Mouse (Mus musculus) erythroblast, embryonic 14.5 days (primary cell): Measurements from ENCODE around the gene Smim27. TPM values are rescaled to one million over a fixed set of nuclear protein-coding genes. Genes with fewer than 3 reads are reported as not detected.

ENCODE experiments used
- H3K27me3 ChIP-seq: 2 replicates; pipeline ENCODE4 v1.6.1; 2012; ENCODE audit warnings: inconsistent platforms; ENCODE audit not compliant: control insufficient read depth
- H3K36me3 ChIP-seq: 2 replicates; pipeline ENCODE4 v1.6.1; 2012; ENCODE audit warnings: mild to moderate bottlenecking, inconsistent platforms; ENCODE audit not compliant: control insufficient read depth
- H3K4me1 ChIP-seq: 2 replicates; pipeline ENCODE4 v1.6.1; 2012; ENCODE audit warnings: inconsistent platforms; ENCODE audit not compliant: control insufficient read depth
- H3K4me3 ChIP-seq: replicated peaks from 2 replicates; pipeline ENCODE3; 2012; ENCODE audit warnings: moderate library complexity, mild to moderate bottlenecking, inconsistent platforms
- H3K9me3 ChIP-seq: 2 replicates; pipeline ENCODE4 v1.6.1; 2012; ENCODE audit warnings: low read length, inconsistent platforms, mixed read lengths; ENCODE audit not compliant: control insufficient read depth
- GATA1 ChIP-seq: IDR thresholded peaks from 2 replicates; pipeline ENCODE4 v1.6.1; 2012; ENCODE audit warnings: low read length, inconsistent platforms, mixed read lengths
- TAL1 ChIP-seq: IDR thresholded peaks from 3 replicates; pipeline ENCODE4 v1.6.1; 2012; ENCODE audit warnings: low read length, inconsistent platforms, mixed read lengths
- polyA plus RNA-seq: library from polyadenylated mRNA; stranded (reverse); fragments of >175 nt; gene quantifications from 2 replicates; pipeline ENCODE4 v1.2.3, GENCODE M21; 2012

Smim27 gene
- polyA plus RNA-seq, 1 experiment = 3.5 TPM

DNA sequence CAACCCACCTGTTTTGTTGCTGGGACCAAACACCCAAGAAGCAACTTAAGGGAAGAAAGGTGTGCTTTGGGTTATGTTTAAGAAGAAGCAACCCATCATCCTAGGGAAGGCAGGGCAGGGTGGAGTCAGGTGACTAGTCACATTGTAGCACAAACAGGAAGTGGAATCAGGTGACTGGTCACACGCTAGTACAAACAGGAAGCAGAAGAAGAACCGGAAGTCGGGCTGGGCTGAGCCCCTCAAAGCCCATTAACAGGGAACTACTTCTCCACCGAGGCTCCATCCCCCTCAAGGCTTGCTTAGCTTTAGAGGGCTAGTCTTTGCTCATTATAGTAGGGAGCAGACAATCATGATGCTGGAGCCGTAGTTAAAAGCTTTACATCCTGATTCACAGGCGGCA is 43.6 kb downstream of the Smim27 start:
- Histone ChIP-seq H3K36me3 (no peaks in the 10 kb centered on the region), H3K9me3 (no peaks in the 10 kb centered on the region), H3K27me3 (no peaks in the 10 kb centered on the region), H3K4me3 (no peak overlapping the region), H3K4me1 (peaks cover 3% of the 10 kb centered on the region; the same call in 1 of the 2 replicates)
- no peak for TF ChIP-seq GATA1
- TF ChIP-seq TAL1 = no peak

DNA sequence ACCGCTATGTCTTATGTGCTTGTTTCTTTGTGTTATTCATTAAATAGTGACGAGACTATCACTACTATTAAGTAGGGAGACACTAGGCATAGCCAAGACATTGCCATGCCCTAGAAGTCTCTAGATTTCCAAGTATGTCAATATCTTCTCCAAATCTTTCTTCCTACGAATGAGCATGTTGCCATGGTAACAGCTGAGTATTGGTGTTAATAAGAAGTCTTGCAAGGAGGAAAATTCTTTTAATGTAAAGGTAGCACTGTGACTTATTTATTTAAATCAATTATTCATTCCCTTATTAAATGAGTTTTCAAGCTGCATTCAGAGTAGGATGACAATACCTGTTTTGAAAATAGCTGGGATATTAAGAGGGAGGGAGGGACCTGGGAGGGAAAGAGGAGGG is 48.0 kb downstream of the Smim27 start:
- no peaks in the 10 kb centered on the region for H3K27me3 ChIP-seq
- no peaks in the 10 kb centered on the region for H3K36me3 ChIP-seq
- no peak for TF ChIP-seq GATA1
- TF ChIP-seq TAL1 = no peak
- H3K4me3 ChIP-seq = no peak overlapping the region
- H3K9me3 ChIP-seq = no peaks in the 10 kb centered on the region
- H3K4me1 ChIP-seq = peaks cover 2% of the 10 kb centered on the region; the same call in 1 of the 2 replicates

Other genes starting within 250 kb of the Smim27 start
- gene Aco1, start 126.5 kb upstream of the Smim27 start, polyA plus RNA-seq = 0.08 and 0.10 TPM in 2 replicates
- gene Ddx58, start 29.8 kb upstream of the Smim27 start, polyA plus RNA-seq = 0.01 TPM in 1 of 2 replicates, not detected in the other
- 0.28 and 0.29 TPM in 2 replicates for gene Topors, start 271 bp downstream of the Smim27 start, polyA plus RNA-seq
- 27.9 and 35.5 TPM in 2 replicates for gene Ndufb6, start 9.8 kb downstream of the Smim27 start, polyA plus RNA-seq
- gene Tmem215, start 202.6 kb downstream of the Smim27 start, polyA plus RNA-seq = not detected in 2 replicates